Mouse (Mus musculus): ENCODE measurements at regions not wholly inside any gene's neighbourhood (a gene's known extent, or its start where the extent isn't known, plus 50 kb on each side); places are given as distances from the start of the nearest gene placed in this dataset.

DNA sequence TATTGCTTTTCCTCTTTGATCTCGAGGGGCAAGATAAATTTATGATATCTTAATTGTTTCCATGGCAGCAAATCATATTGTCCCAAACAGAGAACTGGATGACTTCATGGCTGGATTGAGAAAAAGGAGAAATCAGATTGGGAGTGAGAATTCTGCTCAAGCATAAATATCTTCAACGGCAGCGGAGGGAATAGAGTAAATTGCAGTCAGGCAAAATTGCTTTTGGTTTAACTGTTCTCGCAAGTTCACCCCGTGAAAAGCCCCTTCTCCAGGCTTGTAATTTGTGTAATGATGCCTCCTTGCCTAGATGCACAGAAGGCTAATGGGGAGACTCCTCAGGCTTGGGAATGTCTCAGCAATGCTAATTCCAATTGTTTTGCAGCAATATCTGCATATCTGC lies 64.4 kb upstream of the Ccn6 start:
- TF ChIP-seq POLR2A (IDR thresholded peaks at IDR 0.05; ENCODE audit: insufficient read depth, low read length) (no peak), CTCF (IDR thresholded peaks at IDR 0.05; ENCODE audit: low read depth, low read length) (no peak), EP300 (IDR thresholded peaks at IDR 0.05; ENCODE audit: insufficient read depth, low read depth, low read length) (no peak)

All from ES-Bruce4 (cell line).